Mouse (Mus musculus): ENCODE results near the gene Amotl2.
"Not testable (repeated sequence)": the region's sequence is repeated elsewhere in the genome, so short reads cannot be mapped to it uniquely, and the experiment has no call there.

Amotl2 gene

DNA sequence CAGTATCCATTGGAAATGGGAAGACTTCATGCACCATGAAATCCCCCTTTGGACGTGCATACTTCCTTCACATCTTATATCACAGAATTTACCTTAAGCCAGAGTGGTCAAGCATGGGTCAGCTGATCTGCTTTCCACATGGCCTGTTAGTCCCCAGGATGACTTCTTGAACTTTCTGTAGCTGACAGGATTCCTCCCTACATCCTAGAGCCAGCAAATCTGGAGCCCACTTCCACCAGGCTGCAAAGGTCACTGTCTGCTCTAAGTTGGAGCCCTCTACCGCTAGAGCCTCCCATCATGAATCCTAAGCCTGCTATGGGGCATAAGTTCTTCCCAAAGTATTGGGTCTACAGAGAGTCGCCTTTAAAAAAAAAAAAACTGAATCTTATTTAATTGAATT is 18.8 kb downstream of the Amotl2 start:
- no peak for DNase-seq

DNA sequence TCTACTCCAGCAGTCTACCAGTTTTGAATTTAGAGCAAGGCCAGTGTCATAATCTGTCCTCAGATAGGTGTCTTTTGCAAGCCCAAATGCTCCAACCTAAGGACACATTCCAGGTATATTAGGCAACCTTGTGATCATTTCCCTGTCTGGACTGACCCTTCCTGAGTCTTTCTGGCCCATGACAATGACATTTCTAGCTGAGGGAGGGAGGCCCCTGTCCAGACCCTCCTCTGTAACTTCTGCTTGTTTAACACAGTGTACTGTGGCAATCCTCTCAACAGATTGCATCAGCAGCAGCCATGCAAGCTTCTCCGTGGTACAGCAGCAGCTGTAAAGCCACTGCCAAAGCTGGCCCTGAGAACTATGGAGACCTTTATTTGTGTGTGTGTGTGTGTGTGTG is 19.5 kb downstream of the Amotl2 start:
- no peak for DNase-seq

DNA sequence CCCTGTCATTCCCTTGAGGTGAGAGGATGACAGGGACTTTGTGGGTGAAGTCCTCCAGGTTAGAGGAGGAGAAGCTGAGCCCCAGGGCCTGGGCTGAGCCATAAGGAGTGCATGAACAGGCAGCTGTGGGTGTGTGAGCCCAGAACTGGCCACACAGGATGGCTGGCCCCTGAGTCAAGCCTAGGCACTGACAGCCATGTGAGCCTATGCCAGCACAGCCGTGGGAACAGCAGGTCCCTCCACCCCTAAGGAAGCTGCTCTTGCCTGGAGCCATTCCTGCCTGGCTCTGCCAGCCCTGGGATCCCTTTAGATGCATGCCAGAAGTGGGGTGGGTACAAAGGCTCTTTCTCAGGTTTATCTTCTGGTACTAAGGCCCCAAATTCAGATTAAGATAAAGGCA is 20.9 kb downstream of the Amotl2 start:
- no peak for DNase-seq

DNA sequence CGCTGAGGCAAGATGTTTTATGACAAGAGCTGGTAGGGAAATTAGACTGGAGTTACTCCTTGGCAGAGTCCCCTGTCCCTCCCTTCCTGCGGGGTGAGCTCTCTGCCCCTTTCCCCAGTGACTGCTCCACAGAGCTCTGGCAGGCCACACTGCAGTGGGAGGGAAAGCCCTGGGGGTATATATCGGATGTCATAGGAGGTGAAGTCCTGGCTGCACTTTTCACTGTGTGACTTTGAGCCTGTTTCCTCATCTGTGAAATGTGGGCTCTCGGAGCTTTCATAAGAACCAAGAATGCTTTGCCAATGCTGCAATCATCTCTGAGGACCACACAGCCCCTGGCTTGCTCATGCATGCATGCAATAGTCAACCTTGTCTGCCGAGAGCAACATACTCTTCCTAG is 30.3 kb downstream of the Amotl2 start:
- no peak for DNase-seq

DNA sequence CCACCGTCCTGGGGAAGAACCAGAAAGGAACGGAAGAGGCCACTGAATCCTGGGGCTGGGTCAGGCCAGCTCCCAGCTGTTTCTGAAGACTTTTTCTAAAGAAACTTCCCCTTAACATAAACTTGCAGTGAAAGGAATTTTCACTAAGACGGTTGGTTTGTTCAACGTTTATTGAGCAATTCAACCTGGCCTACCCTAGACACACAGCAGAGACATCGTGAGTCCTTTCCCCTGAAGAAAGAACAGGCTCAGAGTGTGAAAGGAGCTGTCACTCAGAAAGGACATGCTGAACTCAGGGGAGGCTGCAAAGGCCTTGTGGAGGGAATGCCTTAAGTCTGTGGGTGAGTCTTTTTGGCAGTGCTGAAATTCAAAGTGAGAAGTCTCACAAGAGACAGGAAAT is 31.4 kb downstream of the Amotl2 start:
- no peak for DNase-seq

DNA sequence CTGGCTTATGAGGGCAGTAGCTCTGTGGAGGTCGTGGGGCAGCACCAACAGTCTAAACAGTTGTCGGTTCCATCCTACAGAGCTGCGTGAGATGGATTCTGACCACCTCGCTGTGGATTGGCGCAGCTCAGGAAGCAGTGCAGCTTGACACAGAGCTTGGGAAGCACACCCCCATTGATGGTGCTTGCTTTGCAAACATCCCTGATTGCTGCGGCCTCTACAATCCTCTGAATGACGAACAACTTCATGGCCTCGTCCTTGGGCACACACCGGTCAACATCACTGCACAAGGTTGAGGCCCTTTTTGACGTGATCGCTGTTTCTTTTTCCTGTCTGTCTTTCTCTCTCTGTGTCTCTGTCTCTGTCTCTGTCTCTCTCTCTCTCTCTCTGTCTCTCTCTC is 32.7 kb downstream of the Amotl2 start:
- DNase-seq: no peak

DNA sequence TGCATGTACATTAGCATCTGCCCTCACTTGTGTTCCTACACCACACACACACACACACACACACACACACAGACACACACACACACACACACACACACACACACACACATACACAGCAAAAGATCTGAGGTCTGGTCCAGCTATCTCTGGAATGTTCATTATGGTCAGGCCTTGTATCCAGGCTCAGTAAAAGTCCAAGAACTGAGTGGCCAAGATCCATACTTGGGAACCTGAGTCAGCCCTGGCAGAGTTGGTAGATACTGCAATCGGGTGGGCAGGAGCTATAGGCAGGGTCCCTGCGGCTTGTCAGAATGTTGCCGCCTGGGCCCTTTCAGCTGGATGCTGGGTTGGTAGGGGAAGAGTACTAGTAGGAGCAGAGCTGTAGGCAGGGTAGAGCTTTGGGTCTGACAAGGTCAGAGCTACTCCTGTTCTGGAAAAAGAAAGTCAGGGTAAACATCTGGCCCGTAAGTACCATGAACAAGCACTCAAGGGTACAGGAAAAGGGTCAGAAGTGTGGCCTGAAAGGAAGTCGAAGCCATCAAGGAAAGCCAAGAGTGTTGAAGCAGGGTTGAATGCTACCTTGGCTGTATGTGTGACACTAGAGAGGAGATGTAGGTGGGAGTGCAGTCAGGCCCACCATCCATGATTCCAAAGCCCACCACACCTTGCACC is 35.3 kb downstream of the Amotl2 start:
- no peak for DNase-seq

DNA sequence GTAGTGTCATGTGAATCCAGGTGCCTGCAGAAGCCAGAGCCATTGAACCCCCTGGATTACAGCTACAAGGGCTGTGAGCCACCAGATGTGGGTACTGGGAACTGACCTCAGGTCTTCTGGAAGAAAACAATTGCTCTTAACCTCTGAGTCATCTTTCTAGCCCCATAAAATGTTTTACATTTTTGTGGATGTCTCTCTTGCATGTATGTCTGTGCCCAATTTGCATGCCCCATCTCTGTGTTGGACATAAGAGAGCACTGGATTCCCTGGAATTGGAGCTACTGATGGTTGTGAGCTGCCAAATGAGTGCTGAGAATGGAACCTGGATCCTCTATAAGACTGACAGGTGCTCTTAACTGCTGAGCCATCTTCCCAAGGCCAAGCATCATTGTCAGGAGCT is 36.8 kb downstream of the Amotl2 start:
- no peak for DNase-seq

DNA sequence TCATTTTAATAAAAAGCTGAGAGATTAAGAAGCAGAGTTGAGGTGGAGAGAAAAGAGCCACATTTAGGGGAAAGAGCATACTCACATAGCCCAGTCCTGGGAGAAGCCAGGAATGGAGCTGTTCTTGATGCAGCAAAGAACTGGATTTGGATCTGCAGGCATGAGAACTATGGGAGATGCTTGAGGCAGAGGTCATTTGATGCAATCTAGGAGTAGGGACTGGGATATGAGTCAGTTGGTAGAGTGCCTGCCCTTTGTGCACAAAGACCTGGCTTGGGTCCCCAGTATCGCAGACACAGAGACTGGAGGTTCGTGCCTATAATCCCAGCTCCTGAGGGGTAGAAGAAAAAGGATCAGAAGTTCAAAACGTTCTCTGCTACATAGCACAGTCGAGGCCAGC is 38.7 kb downstream of the Amotl2 start:
- no peak for DNase-seq

DNA sequence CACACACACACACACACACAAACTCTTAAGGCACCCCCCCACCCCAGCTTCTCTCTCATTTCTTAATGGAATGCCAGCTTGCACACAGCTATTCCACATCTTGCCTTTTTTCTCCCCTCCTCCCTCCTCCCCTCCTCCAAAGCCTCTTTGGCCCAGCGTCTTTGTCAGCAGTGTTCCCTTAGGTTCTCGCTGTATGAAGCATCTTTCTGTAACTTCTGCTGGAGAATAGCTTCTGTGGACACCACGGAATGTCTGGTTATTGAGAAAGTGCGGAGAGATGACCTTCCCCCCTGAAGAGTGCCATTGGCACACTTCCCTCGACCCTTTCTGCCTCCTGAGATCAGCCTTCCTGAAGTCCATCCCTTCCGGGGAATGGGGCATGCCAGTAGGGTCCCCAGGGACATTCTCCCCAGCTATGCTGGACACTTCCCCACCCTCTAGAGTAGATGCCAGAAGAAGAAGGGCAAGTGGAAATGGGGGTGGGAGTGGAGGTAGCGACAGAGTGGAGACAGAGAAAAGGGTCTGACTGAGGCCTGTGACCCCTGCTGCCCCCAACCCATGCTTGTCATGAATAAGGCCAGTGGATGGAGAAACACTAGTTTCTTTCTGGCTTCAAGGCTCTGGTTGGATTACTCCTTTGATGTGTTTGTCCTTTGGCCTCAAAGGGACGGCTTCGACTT is 39.3 kb downstream of the Amotl2 start:
- DNase-seq: no peak

DNA sequence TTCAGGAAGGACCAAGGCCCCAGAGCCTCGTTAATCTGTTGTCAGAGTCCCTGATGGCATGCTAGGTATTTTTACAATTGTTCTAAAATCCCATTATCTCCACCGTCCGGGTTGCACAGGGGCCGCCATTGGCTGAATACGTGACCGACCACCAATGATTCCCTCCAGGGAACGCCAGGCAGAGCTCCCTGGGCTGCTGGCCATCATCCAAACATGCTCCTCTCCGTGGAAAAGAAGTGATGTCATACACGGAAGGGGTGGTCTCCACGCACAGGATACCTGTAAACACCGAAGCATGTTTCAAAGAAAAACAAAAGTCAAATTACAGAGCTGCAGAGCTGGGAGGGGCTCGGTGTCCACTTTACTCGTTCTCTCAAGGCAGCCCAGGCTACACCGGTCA is 39.9 kb downstream of the Amotl2 start:
- DNase-seq: no peak

DNA sequence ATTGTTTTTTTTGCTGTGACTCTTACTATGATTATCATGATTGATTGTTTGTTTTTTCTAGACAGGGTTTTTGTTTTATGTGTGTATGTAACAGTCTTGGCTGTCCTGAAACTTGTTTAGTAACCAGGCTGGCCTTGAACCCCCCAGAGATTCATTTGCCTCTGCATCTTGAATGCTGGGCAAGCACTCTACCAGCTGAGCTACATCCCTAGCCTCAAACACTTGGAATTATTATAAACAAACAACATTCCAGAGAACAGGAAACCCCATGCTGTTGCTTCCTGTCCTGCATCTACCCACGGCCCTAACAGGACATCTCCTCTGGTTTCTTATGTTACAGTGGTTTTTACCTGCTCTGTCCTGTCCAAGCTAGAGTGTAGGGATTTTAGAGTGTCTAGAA is 42.4 kb downstream of the Amotl2 start:
- no peak for DNase-seq

DNA sequence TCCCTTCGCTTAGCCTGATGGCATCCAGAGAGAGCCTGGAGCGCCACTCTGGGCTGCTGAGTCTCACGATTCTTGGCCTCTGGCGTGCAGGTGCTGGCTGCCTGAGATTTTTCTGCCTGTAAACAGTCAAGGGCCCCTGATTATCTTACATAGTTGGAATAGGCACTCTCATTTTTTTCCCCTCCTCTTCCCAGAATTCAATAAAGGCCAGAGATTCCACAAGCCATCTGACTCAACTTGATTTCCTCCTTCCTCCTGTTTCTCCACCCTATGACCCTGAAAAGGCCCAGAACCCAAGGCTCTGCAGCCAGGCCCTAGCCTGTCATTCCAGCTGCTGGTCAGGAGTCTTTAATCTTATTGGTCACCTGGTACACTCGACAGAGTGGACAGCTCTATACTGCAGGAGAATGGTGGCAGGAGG is 43.1 kb downstream of the Amotl2 start:
- no peak for DNase-seq

DNA sequence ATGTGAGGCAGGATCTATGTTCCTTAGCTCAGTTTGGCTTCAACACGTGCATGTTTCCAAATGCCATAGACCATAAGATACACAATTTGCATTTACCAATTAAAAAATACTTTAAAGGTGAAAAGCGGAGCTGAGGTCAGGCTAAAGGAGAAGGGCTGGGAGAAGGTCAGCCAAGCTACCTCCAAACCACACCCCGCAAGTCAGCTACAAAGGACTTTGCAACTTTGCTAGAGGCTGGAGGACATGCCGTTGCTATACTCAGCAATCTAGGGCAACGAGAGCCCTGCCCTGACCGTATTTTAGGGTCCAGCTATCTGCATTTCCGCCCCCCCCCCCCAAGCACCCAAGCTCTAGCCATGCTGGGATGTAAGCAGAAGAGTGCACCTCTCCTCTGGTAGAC is 45.1 kb downstream of the Amotl2 start:
- DNase-seq: no peak

DNA sequence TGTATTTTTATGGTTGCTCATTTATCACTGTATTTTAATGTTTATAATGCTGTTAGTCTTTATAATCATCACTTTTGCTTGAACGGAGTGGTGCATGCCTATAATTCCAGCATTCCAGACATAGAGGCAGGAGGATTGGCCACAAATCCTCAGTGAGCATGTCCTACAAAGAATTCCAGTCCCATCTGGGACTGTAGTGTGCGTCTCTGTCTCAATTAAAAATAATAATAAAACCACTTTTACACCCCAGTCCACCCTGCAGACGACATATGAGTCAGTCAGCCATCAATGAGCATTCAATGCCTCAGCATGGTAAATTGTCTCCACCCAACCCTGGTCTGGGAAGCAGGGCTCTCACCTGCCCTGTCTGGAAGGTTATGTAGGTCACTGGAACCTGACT is 46.4 kb downstream of the Amotl2 start:
- DNase-seq: no peak

DNA sequence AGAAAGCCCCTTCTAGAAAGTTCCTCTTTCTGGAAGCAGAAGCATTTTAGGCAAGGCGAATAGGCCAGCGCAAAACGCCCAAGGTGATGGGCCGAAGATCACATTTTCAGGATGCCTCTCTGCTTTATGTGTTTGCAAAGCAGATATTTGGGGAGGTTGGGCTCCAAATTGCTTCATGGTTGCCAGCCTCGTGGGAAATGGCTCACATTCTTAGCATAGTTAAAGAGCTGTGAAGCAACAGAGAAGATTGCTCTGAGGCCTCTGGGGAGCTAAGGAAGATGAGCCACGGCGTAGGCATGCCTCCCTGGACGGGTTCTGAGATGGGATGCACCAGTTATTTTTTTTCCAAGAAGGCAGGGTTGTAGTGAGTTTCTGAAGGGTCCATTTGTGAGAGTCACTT is 47.0 kb downstream of the Amotl2 start:
- DNase-seq: no peak

DNA sequence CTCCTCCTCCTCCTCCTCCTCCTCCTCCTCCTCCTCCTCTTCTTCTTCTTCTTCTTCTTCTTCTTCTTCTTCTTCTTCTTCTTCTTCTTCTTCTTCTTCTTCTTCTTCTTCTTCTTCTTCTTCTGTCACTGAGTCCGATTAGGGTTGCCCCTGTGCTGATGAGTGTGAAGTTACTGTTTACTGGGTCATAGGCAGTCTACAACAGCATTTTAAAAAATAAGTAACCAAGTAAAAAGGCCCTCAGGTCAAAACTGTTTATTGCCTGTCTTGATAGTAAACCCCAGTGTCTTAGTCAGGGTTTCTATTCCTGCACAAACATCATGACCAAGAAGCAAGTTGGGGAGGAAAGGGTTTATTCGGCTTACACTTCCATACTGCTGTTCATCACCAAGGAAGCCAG is 48.1 kb downstream of the Amotl2 start:
- not testable (repeated sequence) for DNase-seq

DNA sequence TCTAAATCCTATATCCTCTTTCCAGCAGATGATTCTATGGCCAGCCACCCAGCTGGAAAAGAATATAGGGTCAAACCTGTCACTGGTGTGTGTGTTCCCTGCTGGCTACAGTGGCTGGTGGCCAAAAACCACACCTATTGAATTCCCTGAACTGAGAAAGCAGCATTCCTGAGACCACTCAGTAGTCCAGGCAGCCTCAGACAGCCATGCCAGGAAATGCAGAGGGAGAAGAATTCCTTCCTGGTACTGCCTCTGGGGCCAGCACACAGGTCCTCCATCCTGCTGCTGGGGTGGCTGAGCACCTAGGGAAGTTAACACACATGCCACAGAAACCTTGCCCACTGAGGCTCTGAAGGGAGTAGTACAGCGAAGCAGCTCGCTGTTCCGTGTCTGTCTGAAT is 50.3 kb downstream of the Amotl2 start:
- DNase-seq: no peak

DNA sequence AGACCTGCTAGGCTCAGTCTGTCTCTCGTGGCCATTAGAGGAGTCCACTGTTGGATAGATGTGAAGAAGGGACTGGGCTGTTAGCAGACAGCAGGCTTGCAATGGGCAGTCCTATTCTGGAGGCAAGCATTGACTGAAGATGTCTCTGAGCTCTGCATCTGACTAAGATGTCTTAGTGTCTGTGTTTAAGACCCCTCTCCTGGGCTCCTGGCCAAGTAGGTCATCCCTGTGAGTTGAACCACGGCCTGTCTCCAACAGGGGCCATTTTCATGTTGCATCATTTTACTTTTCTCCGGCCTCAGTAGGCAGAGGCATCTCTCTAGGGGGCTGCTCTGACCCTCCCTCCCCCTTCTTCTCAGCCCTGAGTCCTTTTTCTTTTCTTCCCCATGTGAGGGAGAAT is 52.8 kb downstream of the Amotl2 start:
- no peak for DNase-seq

DNA sequence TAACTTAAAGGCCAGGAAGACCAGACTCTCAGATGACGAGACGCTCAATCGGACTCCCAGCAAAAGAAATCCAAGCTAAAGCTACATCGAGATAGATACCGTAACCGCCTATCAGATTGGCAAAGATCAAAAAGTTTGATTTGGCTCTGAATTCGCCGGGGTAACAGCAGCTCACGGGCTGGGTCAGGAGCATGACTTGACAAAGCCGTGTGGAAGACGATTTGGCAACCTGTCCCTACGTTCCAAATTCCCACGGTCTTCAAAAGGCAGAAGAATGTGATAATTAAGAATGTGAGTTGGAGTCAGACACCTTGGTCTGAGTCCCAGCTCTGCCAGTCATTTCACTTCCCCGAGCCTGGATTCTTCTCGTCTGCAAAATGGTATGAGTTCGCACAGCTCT is 53.7 kb downstream of the Amotl2 start:
- DNase-seq: no peak

DNA sequence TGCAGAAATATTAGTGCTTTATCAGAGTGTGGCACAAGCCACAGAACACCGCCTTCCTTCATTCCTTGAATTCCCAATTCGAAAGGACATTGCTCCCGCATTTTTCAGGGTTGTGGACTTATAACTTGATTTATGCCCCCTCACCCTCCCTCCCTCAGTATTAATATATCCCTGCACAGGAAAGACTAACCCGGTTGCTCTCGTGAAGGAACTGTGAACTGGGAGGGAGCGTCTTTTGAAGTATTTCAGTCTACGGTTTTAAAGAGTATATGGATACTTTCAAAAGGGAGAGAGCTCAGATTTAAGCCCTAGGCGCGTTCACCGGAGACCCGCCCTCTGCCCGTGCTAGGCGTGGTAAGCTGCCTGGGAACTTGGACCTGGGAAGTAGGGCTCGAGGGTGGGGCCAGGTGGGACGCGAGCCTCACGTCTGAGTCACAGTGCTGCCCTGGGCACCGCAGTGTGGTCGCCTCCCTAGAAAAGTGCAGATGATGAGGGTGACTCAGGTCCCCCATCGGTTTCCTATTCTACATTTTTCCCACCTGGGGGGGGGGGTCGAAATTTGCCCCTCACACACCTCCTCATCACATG is 54.9 kb downstream of the Amotl2 start:
- DNase-seq: no peak

DNA sequence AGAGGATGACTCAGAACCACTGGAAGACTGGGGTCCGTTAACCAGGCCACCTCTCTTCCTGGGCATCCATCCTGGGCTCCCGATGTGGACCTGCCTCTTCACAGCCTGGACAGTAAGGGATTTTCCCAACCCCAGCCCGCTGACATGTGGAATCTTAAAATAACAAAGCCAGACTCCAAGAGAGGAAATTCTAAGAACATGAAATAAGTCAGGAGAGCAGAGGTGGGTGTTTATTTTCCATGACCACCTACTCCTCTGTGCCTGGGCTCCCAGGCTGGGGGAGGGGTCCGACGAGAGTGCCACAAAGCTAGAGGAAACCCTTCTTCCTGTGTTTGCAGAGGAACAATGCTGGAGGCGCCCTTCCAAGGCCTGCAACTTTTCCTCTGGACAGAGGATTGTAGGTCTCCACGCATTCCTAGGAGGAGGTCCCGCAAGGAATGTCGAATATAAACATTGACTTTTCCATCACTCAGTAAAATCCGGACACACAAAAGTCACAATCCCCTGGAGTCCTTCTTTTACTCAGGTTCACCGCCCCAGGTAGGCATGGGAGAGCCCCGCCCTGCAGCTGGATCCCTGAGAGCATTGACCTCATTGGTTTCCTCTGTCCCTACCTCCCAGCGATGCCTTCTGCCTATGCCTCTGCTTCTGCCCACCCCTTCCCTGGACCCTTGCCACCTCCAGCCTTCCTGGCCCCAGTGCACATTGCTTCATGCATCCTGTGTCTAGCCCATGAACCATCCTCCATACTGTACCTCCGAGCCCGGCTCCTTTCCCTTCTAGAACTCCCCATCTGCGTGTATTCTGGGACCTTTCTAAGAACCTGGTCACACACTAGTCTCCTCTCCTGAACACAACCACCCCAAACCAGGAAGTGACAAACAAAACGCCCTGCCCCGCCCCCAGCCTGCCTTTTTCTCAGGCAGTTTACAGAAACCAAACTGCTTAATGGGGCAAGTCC is 61.4 kb downstream of the Amotl2 start:
- DNase-seq: no peak

DNA sequence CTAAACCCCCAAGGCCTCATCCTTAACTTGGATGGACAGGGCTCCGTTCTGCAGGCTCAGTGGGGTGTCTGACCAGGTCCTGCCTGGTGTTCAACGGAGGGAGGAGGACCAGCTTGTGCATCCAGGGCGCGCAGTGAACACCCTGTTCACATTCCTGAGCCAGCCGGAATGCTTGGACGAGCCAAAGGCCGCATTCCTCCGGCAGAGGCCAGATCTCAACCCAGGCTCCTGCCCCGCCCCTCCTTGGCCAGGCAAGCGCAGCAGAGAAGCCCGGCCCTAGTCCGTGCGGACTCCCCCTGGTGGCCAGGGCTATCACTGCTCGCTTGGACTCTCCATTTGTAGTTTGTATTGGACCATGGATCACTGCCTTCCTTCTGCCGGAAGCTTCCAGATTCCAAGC is 63.0 kb downstream of the Amotl2 start:
- DNase-seq: peak; percentile 66

All from cerebellum, adult 11 months (tissue).